Mouse (Mus musculus): ENCODE data around the gene Txlnb. TPM values are rescaled to one million over a fixed set of nuclear protein-coding genes. Genes with fewer than 3 reads are reported as not detected.
"Not testable (repeated sequence)": the region's sequence is repeated elsewhere in the genome, so short reads cannot be mapped to it uniquely, and the experiment has no call there.

The Txlnb gene
- total RNA-seq, 2 experiments from 2014 or later = 326 to 381 TPM

DNA sequence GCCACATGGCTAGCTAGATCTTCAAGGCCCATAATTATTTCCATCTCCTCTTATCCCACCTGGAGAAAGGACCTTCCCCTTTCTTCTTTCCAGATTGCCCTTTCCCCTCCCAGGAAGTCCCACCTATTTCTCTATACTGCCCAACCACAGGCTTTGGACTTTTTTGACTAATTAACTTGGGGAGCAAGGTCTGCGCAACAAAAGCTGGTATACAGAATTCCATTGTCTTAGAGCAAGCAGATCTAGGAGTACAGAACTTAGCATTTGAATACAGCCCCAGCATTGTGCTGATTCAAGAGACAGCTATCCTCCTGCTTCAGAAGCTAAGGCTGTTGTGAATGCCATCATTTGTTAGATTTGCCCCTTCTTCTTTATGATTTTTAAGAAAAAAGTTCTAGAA, 12.5 kb downstream of the Txlnb start:
- intact Hi-C loops (cut with DNase I) = no loop called here
- DNase-seq = no peak

DNA sequence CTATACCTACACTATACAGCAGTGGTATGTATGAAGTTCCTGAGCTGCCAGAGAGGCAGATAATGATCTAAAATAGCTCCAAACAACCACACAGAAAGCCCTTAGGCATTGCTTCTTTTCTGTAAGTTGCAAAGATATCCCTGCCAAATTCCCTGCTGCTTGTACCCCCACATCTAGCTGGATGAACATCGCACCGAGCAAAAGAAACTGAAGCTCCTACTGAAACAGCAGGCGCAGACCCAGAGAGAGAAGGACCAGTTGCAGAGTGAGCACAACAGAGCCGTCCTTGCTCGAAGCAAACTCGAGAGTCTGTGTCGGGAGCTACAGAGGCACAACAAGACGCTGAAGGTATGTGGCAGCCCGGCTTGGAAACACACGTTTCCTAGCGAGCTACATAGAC, 19.0 kb downstream of the Txlnb start:
- intact Hi-C loops (cut with DNase I) = no loop called here
- no peak for DNase-seq

DNA sequence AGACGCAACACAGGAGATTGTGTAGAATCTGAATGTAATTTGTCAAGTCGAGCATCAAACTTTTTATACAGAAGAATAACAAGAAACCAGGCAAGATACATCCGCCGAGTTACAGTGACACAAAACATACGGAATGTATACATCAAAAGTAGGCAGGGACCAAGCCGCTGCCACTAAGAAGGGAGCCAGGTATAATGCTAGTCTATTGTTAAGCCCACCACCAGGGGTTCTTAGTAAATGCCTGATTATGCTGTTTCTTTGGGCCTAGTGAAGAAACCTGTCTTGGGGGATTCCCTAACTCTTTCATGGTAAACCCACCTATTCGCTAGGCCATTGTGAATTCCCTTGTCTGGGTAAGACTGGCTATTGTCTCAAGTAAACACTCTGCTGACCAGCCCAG, 24.4 kb downstream of the Txlnb start:
- intact Hi-C loops (cut with DNase I); DNase-seq: not testable (repeated sequence)

DNA sequence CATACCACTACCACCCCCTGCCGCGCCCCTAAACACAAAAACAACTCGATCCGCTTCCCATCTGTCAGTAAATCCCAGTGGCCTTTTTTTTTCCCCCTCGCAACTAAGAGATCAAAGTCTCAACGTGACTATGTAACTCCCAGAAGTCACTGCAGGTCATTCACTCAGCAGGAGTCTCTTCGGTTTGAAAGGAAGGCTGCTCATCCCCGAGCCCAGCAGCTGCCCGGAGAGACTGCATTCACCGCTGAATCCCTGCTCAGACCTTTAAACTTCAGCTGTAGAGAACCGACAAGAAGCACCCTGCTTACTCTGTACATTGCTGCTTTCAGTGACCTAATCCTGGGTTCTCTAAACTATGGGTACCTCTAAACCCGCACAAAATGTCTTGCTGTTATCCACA, 31.4 kb downstream of the Txlnb start:
- no peak for DNase-seq

DNA sequence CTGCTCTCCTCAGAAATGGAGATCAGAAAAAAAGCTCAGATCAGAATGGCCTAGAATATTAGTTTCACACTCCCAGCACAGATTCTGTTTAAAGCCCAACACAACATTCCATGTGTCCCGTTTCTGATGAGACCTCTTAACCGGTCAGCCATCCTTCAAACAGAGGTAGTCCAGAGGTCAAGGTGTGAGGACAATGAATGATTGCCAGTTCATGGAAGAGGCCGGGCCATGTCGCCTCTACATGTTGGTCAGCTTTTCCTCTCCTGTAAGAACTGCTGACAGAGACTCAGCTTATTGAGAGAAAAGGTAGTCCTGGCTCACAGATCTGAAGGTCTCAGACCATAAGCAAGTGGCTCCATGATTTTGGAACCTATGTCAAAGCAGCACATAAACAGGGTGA, 33.2 kb downstream of the Txlnb start:
- no peak for DNase-seq
- intact Hi-C loops (cut with DNase I) = no loop called here

More for the DNA sequence above, 31.4 kb downstream of the Txlnb start:
- intact Hi-C loops (cut with DNase I) = no loop called here

DNA sequence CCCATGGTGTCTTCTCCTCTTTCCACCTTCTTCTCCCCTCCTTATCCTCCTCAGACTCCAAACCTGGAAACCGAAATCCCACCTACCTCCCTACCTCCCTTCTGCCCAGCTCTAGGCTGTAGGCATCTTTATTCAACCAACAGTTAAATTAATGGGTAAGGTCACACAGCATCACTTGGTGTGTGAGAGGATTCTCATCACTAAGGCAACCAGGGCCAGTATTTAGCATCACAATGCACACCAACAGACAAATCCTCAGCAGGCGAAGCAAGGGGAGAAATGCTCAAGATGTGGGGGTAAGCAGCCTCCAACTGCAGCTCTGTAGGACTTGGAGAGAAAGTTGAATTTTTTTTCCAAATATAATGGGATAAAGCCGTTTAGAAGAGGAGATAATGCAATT, 35.0 kb downstream of the Txlnb start:
- intact Hi-C loops (cut with DNase I) = no loop called here

DNA sequence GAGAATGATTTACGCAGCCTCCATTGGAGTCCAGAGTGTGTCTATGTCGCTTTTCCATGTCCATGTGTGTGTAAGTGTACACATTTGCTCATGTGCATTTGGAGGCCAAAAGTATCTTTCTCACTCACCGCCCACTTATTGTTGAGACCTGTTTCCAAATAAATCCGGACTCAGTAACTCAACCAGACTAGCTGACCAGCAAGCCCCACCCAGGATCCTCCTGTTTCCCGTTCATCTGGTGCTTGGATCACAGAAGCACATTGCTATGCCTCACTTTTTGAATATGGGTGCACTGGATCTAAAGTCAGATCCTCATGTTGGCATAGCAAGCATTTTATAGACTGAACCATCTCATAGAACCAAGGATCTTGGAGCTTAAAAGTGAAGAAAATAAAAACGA, 39.0 kb downstream of the Txlnb start:
- intact Hi-C loops (cut with DNase I) = loop anchor here (2.0 kb wide), 1 partner anchor 38 kb away; the partner anchor contains the start of gene Txlnb
- DNase-seq = peak in 1 of 2 experiments; percentile 19

More for the DNA sequence above, 35.0 kb downstream of the Txlnb start:
- DNase-seq = no peak

DNA sequence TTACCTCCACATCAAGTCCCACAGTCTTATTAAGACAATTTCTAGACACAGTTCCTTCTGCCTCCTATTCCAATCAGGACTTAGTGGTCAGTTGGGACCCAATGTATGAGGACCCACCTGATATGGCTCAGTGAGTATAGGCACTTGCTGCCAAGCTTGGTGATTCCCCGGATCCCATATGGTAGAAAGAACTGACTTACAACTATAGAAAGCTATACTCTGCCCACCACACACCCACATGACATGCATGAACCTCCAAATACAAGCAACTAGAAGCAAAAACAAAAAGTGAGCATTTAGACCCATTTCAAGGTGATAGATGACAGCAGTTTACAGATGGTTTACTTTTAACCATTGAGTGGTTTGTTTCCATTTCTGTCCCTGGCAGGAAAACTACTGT, 40.2 kb downstream of the Txlnb start:
- DNase-seq = no peak
- intact Hi-C loops (cut with DNase I) = no loop called here

DNA sequence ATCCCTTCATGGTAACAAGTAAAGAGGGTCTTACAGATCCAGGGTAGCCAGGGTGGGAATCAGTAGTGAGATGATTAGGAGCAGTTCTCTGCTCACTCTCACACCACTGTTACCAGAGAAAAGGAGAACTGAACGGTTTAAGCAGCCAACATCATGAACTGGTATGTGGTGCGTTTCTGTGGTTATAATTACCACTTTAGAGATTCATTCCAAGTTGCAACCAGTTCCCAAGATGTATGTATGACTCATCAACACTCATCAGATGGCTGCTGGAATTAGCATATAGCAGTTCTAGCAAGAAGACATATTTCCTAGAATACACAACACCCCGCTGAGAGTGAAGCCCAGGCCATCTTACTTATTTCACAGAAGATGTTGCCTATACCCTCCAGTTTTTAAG, 46.0 kb downstream of the Txlnb start:
- no peak for DNase-seq
- intact Hi-C loops (cut with DNase I) = no loop called here

DNA sequence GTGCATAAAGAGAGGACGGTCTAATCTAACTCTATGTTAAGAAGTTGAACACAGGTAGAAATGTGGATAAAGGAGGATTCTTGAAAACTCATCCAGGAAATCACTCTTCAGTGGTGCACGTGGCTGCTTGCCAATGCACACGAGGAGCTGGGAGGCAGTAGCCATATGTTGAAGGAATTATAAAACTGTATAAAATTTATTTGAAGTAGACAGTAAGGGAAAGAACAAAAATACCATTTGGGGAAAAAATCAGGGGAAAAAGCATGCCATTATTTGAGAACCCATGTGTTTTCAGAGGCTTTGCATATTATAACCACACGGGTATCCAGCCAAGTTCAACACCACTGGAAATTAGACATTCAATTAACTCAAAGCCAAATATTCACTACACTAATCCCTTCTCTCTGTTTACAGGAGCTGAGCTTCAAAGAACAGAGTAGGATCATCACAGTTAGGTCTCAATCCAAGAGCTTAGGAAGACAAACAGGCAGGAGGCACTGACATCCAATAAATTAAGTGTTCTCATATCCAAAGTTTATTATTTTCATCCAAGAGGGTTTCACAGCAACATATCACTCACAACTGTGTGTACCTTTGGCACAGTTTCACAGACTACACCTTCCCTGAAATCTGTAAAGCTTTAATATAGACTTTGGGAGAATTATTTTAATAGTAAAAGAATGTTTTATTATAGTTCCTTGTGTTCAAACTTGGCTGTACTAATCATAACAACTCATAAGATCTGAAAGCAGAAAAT, 48.9 kb downstream of the Txlnb start:
- DNase-seq = no peak
- intact Hi-C loops (cut with DNase I) = no loop called here

DNA sequence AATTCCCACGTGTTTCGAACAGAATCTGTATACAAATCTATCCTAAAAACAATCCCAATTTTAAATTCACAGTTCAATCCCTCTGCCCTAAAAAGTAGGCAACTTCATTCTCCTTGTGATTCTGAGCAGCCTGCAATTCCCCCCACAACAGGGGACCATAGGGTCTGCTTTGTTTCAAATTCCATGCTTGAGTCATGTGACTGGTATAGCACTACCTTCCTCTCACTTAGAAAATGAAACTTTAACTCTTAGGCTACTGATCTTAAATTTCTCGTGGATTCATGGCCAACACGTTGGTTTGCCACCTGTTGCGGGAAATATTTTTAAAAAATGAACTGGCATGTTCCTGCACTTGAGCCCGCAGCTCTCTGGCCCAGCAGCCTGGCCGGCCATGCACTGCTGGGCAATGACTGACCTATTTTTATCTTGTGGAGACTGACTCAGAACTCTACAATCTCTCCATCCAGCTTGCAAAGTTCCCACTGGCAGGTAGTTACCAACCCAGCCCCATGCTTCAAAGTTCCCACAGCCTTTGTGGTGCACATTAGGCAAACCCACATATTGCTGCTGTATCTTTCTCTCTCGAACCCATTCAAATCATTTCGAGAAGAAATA, 61.7 kb downstream of the Txlnb start:
- no peak for DNase-seq
- intact Hi-C loops (cut with DNase I) = no loop called here

DNA sequence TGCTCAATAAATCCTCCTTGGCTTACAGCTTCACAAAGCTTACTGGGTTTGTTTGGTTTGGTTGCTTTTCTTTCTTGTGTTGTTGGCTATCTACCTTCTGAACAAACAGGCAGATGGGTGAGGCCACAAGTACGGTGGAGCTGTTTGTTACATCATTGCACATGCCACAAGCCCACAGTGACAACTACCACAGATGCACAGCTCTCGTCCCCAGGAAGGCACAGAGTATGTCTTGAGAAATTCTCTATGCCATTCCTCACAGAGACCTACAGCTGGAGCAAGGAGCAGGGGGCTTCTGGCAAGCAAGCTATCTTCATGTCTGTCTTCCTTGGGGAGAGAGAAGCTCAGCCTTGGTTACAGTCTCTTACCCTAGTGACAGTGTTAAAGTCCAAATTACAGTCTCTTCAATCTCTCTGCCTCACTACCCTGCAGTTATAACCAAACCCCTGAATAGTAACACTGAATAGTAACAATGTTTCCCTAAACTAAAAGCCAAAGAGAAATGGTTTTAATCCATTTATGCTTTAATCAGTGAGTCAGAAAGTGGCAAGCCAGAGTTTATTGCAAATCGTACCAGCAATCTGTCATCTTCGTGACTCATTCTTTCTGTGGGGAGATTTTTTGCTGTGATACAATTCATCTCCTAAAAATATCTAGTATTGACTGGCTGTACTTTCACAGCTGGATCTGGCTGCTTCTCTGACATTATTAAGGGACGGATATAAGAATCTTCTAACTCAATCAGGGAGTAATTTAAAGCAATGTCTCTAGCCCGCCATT, 64.9 kb downstream of the Txlnb start:
- intact Hi-C loops (cut with DNase I) = no loop called here
- no peak for DNase-seq

DNA sequence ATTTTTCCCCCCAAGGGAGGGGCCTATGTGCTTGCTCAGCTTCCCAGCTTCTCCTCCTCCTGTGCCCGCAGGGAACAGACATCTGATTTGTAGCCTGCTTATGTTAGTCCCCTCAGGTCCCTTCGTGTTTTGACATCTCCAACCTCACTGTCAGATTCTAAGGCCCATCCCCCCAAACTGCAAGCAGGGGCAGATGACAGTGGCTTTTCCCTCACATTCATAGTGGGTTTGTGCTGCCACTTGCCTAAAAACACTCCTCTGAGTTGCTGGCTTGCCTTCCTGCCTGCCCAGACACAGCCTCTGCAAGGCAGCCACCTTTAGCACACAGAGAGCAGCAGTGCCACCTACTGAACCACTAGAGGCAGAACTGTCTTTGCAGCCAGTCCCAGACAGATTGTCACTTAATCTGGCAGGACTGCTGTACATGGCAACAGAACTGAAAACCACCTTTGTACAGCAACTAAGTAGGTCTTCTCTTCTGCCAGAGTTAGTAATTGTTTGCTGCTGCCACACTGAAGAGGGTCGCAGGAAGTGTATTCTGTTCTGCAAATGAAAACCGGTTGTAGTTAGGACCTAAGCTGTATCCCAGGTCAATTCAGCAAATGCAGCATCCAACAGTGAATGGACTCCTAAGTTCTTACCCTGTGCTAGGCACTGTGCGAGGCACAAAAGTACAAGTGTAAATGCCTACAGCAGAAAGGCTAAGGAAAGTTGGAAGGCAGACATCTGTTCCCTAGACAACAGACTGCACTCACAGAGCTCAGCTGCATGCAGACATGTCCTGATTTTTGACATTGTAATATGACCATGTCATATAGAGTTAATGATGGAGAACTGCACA, 74.0 kb downstream of the Txlnb start:
- intact Hi-C loops (cut with DNase I) = loop anchor here (1.0 to 5.0 kb wide), 3 partner anchors 73 to 327 kb away; partner anchors contain the start of gene Txlnb
- DNase-seq = peak; percentile 60 to 69

DNA sequence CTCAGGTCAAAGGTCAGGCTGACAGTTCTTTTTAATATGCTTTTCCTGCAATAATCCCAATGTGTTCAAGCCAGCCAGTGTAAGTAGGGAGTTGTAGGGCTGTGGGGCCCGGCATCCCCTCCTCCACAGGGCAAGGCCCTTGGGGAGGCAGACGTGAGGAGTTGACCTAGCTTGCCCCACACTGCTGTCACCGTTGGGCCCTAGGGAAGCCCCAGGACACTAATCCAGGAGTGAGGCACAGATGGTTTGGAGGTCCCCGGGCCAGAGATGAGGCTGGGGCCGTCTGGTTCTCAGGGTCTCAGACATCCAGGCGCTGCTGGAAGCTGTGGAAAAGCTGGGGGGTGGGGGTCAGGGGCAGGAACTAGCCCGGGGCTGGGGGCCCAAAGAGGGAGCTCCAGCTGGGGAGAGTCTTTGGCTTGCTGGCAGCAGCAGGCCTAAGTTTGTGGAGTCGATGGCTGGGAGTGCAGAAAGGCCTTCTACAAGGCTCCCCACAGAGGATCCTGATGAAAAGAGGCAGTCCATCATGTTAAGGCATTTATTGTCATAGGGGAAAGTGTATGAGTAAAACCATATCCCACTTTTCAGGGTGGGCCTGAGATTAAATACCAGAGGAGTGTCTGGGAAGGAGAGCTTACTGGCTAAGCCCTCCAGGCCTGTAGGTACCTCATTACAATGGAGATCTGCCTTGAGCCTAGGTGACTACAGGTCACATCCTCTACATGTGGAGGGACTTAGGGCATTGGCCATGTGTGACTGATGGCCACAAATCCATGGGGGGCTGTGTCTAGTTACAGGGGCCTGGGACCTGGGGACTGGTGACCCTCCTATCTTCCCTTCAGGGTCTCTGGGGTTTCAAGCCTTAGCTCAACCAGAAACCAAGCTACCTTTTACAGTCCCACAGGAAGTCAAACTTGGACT, 82.2 kb downstream of the Txlnb start:
- no peak for DNase-seq
- intact Hi-C loops (cut with DNase I) = no loop called here

DNA sequence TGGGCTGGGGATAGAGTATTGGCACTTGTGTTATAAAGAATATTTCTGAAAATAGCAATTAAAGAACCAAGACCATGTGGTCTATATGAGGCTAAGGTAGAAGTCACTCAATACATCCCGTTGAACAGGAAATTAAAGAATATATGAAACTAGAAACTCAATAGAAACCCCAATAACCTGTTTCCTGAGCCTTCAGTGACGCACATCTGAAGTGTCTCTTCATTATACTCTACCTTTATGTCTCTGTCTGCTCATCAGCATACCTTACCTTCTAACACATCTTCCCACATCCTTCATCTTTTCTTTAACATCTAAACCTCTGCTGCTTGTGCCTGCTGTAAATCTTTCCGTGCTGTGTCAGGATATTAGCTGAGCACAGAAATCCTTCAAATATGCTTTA, 84.0 kb downstream of the Txlnb start:
- intact Hi-C loops (cut with DNase I) = no loop called here
- no peak for DNase-seq

DNA sequence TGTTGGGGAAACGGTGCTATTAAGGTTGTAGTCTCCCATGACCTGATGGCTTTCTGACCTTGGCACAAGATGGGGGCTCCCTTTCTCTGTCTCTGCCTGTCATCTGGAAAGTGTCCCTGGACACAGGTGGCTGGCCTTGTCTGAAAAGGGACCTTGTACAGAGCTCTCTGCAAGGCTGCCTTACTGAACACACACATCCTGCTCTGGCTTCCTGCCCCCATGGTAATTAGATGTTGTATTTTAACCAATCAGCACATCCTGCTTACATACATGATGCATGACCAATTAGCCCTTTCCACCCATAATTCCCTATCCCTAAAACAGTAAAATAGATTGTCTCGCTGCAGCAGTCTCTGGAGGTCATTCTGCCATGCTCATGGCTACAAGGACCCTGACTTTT, 84.7 kb downstream of the Txlnb start:
- intact Hi-C loops (cut with DNase I) = no loop called here
- no peak for DNase-seq
